ENCODE assay signal across 18 mouse cellular contexts in the genomic region with DNA sequence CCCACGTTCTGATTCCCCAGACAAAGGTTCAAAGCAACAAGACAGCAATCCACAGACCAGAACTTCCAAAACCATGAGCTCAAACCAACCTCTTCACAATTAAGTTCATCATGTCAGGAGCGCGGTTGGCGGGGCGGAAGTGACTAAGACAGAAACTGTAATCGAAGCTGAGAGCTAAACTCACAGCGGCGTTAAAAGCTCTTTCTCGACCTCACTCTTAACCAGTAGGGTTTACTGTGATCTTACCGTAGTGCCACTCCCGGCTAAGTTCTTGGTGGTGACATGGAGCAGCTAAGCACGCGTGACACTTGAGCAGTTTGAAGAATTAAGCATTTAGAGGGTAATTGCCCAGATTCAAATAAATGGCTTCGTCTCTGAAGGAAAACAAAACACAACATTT.
A peak's percentile ranks its signal among the peaks of the same experiment; 100 is the strongest.
DNase-seq lines count a peak whose midpoint lies in the region; ATAC-seq and TF ChIP-seq lines count a peak whose summit lies in the region.
"Had no signal": no experiment of that assay in that cellular context is flagged by ENCODE, and none has a peak within 500 bp of the region (broad histone marks: within the 10 kb centered on the region; RNA-seq: fewer than 3 reads in every experiment).

No protein-coding gene starts in this region.

- 0 out of 2 replicates have a peak, but pooled peaks cover 5% of the 10 kb centered on the region for H3K36me3 ChIP-seq in kidney, embryonic 15.5 days
- H3K36me3 ChIP-seq in splenic B cell, adult 2 months (ENCODE audit: control insufficient read depth, insufficient read depth, low read length, poor library complexity, severe bottlenecking) = 0 out of 2 replicates have a peak, but pooled peaks cover 1% of the 10 kb centered on the region
- H3K36me3 ChIP-seq in forebrain, embryonic 15.5 days = peaks cover 3% of the 10 kb centered on the region; the same call in 1 of the 2 replicates

- no peak for TF ChIP-seq CTCF in layer of hippocampus, adult 2 months (conservative IDR thresholded peaks at IDR 0.05)

- no peak overlapping the region for H3K4me2 ChIP-seq in kidney, embryonic 15.5 days
- no peak overlapping the region for H3K4me2 ChIP-seq in forebrain, embryonic 15.5 days (replicated peaks)
- H3K4me2 ChIP-seq: forebrain, embryonic 12.5 days; hindbrain, embryonic 15.5 days had no signal

- no peaks in the 10 kb centered on the region for H3K27me3 ChIP-seq in kidney, embryonic 15.5 days
- H3K27me3 ChIP-seq in splenic B cell, adult 2 months (ENCODE audit: control insufficient read depth, insufficient read depth, low read length, poor library complexity, severe bottlenecking) = no peaks in the 10 kb centered on the region
- no peaks in the 10 kb centered on the region for H3K27me3 ChIP-seq in forebrain, embryonic 15.5 days
- H3K27me3 ChIP-seq: forebrain, embryonic 12.5 days; hindbrain, embryonic 15.5 days had no signal

- DNase-seq in kidney, postnatal 25 days = no peak
- peak; percentile 25 for DNase-seq in splenic B cell, adult 2 months (ENCODE audit: low read depth, low spot score)
- no peak for DNase-seq in layer of hippocampus, adult 2 months (ENCODE audit: low spot score in 2 of 2)
- DNase-seq: adrenal gland, adult 2 months; cerebellum, postnatal 14 days; embryo, embryonic 11 days; gastrocnemius, postnatal 25 days; kidney, adult 11 months; kidney, postnatal 36 days; midbrain, embryonic 14.5 days; right cerebral cortex, adult 18-20 months had no signal

- WGBS in kidney, embryonic 15.5 days = 70% methylated on average over 14 of the region's 14 CpGs
- WGBS in forebrain, embryonic 15.5 days = 87% methylated on average over 14 of the region's 14 CpGs

- H3K9me3 ChIP-seq in kidney, embryonic 15.5 days (replicated peaks) = no peaks in the 10 kb centered on the region
- no peaks in the 10 kb centered on the region for H3K9me3 ChIP-seq in forebrain, embryonic 15.5 days
- H3K9me3 ChIP-seq: forebrain, embryonic 12.5 days; hindbrain, embryonic 15.5 days had no signal

- H3K4me1 ChIP-seq in kidney, embryonic 15.5 days = peaks cover 30% of the 10 kb centered on the region
- no peaks in the 10 kb centered on the region; the same call in 1 of the 2 replicates for H3K4me1 ChIP-seq in forebrain, embryonic 15.5 days
- H3K4me1 ChIP-seq: hindbrain, embryonic 15.5 days had no signal

- no peak for ATAC-seq in kidney, embryonic 15.5 days (replicated peaks; ENCODE audit: low FRiP score)
- ATAC-seq in CD4-positive, CD25-positive, alpha-beta regulatory T cell, adult 4 months = peak; percentile 67
- peak; percentile 56 for ATAC-seq in activated CD4-positive, CD25-positive, alpha-beta regulatory T cell, adult 4 months
- no peak for ATAC-seq in forebrain, embryonic 15.5 days (replicated peaks)

- H3K27ac ChIP-seq in kidney, embryonic 15.5 days = 0 out of 2 replicates have a peak overlapping the region, but pooled peaks have one; percentile 82
- no peak overlapping the region for H3K27ac ChIP-seq in forebrain, embryonic 15.5 days (replicated peaks)
- no peak overlapping the region for H3K27ac ChIP-seq in layer of hippocampus, adult 2 months
- H3K27ac ChIP-seq: forebrain, embryonic 12.5 days; hindbrain, embryonic 15.5 days had no signal

- no peak overlapping the region for H3K4me3 ChIP-seq in kidney, embryonic 15.5 days (replicated peaks)
- H3K4me3 ChIP-seq in forebrain, embryonic 15.5 days = no peak overlapping the region
- no peak overlapping the region for H3K4me3 ChIP-seq in layer of hippocampus, adult 2 months
- H3K4me3 ChIP-seq: forebrain, embryonic 12.5 days; hindbrain, embryonic 15.5 days; myocyte had no signal

- H3K9ac ChIP-seq in kidney, embryonic 15.5 days = no peak overlapping the region
- H3K9ac ChIP-seq in forebrain, embryonic 15.5 days (replicated peaks) = no peak overlapping the region
- H3K9ac ChIP-seq: forebrain, embryonic 12.5 days; hindbrain, embryonic 15.5 days had no signal

Comparison
In these comparisons a context has a peak if more than half of its experiments do, and no peak if none do; other contexts are left out.
1. ATAC-seq: peak in CD4-positive, CD25-positive, alpha-beta regulatory T cell, adult 4 months (single experiment) and activated CD4-positive, CD25-positive, alpha-beta regulatory T cell, adult 4 months (single experiment); none in kidney, embryonic 15.5 days (single experiment) and forebrain, embryonic 15.5 days (single experiment).